Mouse (Mus musculus): Measurements from ENCODE around the gene Lpar2. TPM values are rescaled to one million over a fixed set of nuclear protein-coding genes. Genes with fewer than 3 reads are reported as not detected.

Lpar2 gene
- not detected in 2 replicates for polyA plus RNA-seq (2012; ENCODE audit: insufficient read depth, insufficient read length, missing spikeins)

GRCm38 (mm10) chr8:69822386-69823191 lies at the start of gene Lpar2:
Gene Lpar2, plus strand, starts transcription at chr8:69822429.
- H3K4me3 ChIP-seq (ENCODE audit: insufficient read depth, low read depth, low read length), result peak within 1 kb of the TSS; percentile 46
- peaks cover 2% of the 10 kb centered on the region; the same call in 1 of the 2 replicates for H3K4me1 ChIP-seq (ENCODE audit: control insufficient read depth, insufficient read depth, insufficient read length, low read length)
- H3K27ac ChIP-seq (replicated peaks; ENCODE audit: low read depth, low read length), result no peak within 1 kb of the TSS

- peak within 1 kb of the TSS; percentile 98 for H3K27ac ChIP-seq (replicated peaks; ENCODE audit: low read depth, low read length)
- H3K4me1 ChIP-seq (ENCODE audit: control insufficient read depth, insufficient read depth, insufficient read length, low read length), result no peaks in the 10 kb centered on the region
- peak within 1 kb of the TSS; percentile 96 for H3K4me3 ChIP-seq (ENCODE audit: insufficient read depth, low read depth, low read length)
Measured at GRCm38 (mm10) chr8:69774503-69775148, 47.6 kb upstream of the Lpar2 start, which contains the start of gene Gm20422. Gene Gm20422, minus strand, starts transcription at chr8:69774886.

GRCm38 (mm10) chr8:69775149-69775534 lies 47.1 kb upstream of the Lpar2 start:
- H3K4me3 ChIP-seq (ENCODE audit: insufficient read depth, low read depth, low read length), result no peak overlapping the region
- H3K4me1 ChIP-seq (ENCODE audit: control insufficient read depth, insufficient read depth, insufficient read length, low read length), result no peaks in the 10 kb centered on the region
- no peak overlapping the region for H3K27ac ChIP-seq (replicated peaks; ENCODE audit: low read depth, low read length)

GRCm38 (mm10) chr8:69777111-69777510 lies 45.1 kb upstream of the Lpar2 start:
- Histone ChIP-seq H3K4me1 (ENCODE audit: control insufficient read depth, insufficient read depth, insufficient read length, low read length) (no peaks in the 10 kb centered on the region), H3K4me3 (ENCODE audit: insufficient read depth, low read depth, low read length) (no peak overlapping the region), H3K27ac (replicated peaks; ENCODE audit: low read depth, low read length) (no peak overlapping the region)

- Histone ChIP-seq H3K27ac (replicated peaks; ENCODE audit: low read depth, low read length) (no peak overlapping the region), H3K4me3 (ENCODE audit: insufficient read depth, low read depth, low read length) (no peak overlapping the region), H3K4me1 (ENCODE audit: control insufficient read depth, insufficient read depth, insufficient read length, low read length) (peaks cover 6% of the 10 kb centered on the region; the same call in 1 of the 2 replicates)
Measured at GRCm38 (mm10) chr8:69789105-69789504, 33.1 kb upstream of the Lpar2 start.

- no peak overlapping the region for H3K4me3 ChIP-seq (ENCODE audit: insufficient read depth, low read depth, low read length)
Measured at GRCm38 (mm10) chr8:69789731-69790130, 32.5 kb upstream of the Lpar2 start.

GRCm38 (mm10) chr8:69790364-69790763 lies 31.9 kb upstream of the Lpar2 start:
- Histone ChIP-seq H3K4me1 (ENCODE audit: control insufficient read depth, insufficient read depth, insufficient read length, low read length) (peaks cover 6% of the 10 kb centered on the region; the same call in 1 of the 2 replicates), H3K4me3 (ENCODE audit: insufficient read depth, low read depth, low read length) (peak overlapping the region; percentile 93), H3K27ac (replicated peaks; ENCODE audit: low read depth, low read length) (peak overlapping the region; percentile 58)

More at GRCm38 (mm10) chr8:69789731-69790130, 32.5 kb upstream of the Lpar2 start:
- Histone ChIP-seq H3K27ac (replicated peaks; ENCODE audit: low read depth, low read length) (no peak overlapping the region; the same call in 1 of the 2 replicates), H3K4me1 (ENCODE audit: control insufficient read depth, insufficient read depth, insufficient read length, low read length) (peaks cover 6% of the 10 kb centered on the region; the same call in 1 of the 2 replicates)

- Histone ChIP-seq H3K4me3 (ENCODE audit: insufficient read depth, low read depth, low read length) (peak within 1 kb of the TSS; percentile 93), H3K27ac (replicated peaks; ENCODE audit: low read depth, low read length) (peak within 1 kb of the TSS; percentile 92), H3K4me1 (ENCODE audit: control insufficient read depth, insufficient read depth, insufficient read length, low read length) (peaks cover 6% of the 10 kb centered on the region; the same call in 1 of the 2 replicates)
Measured at GRCm38 (mm10) chr8:69790773-69791367, 31.4 kb upstream of the Lpar2 start, which contains the start of the genes Atp13a1 and Zfp866. Gene Atp13a1, plus strand, starts transcription at chr8:69791163. Gene Zfp866, minus strand, starts transcription at chr8:69791178.

- H3K4me3 ChIP-seq (ENCODE audit: insufficient read depth, low read depth, low read length), result peak overlapping the region; percentile 93
- H3K4me1 ChIP-seq (ENCODE audit: control insufficient read depth, insufficient read depth, insufficient read length, low read length), result peaks cover 6% of the 10 kb centered on the region; the same call in 1 of the 2 replicates
- no peak overlapping the region for H3K27ac ChIP-seq (replicated peaks; ENCODE audit: low read depth, low read length)
Measured at GRCm38 (mm10) chr8:69791415-69792068, 30.7 kb upstream of the Lpar2 start.

GRCm38 (mm10) chr8:69793666-69794065 lies 28.6 kb upstream of the Lpar2 start:
- no peak overlapping the region for H3K4me3 ChIP-seq (ENCODE audit: insufficient read depth, low read depth, low read length)
- H3K4me1 ChIP-seq (ENCODE audit: control insufficient read depth, insufficient read depth, insufficient read length, low read length), result peaks cover 6% of the 10 kb centered on the region; the same call in 1 of the 2 replicates
- H3K27ac ChIP-seq (replicated peaks; ENCODE audit: low read depth, low read length), result no peak overlapping the region

- Histone ChIP-seq H3K4me3 (ENCODE audit: insufficient read depth, low read depth, low read length) (no peak overlapping the region), H3K4me1 (ENCODE audit: control insufficient read depth, insufficient read depth, insufficient read length, low read length) (peaks cover 6% of the 10 kb centered on the region; the same call in 1 of the 2 replicates), H3K27ac (replicated peaks; ENCODE audit: low read depth, low read length) (no peak overlapping the region)
Measured at GRCm38 (mm10) chr8:69794096-69794495, 28.1 kb upstream of the Lpar2 start.

GRCm38 (mm10) chr8:69794901-69795300 lies 27.3 kb upstream of the Lpar2 start:
- H3K4me3 ChIP-seq (ENCODE audit: insufficient read depth, low read depth, low read length), result no peak overlapping the region
- H3K4me1 ChIP-seq (ENCODE audit: control insufficient read depth, insufficient read depth, insufficient read length, low read length), result peaks cover 6% of the 10 kb centered on the region; the same call in 1 of the 2 replicates
- no peak overlapping the region for H3K27ac ChIP-seq (replicated peaks; ENCODE audit: low read depth, low read length)

- no peak overlapping the region for H3K4me3 ChIP-seq (ENCODE audit: insufficient read depth, low read depth, low read length)
- no peak overlapping the region for H3K27ac ChIP-seq (replicated peaks; ENCODE audit: low read depth, low read length)
- peaks cover 3% of the 10 kb centered on the region; the same call in 1 of the 2 replicates for H3K4me1 ChIP-seq (ENCODE audit: control insufficient read depth, insufficient read depth, insufficient read length, low read length)
Measured at GRCm38 (mm10) chr8:69796721-69797345, 25.4 kb upstream of the Lpar2 start.

- H3K4me1 ChIP-seq (ENCODE audit: control insufficient read depth, insufficient read depth, insufficient read length, low read length), result no peaks in the 10 kb centered on the region
- no peak overlapping the region for H3K27ac ChIP-seq (replicated peaks; ENCODE audit: low read depth, low read length)
- H3K4me3 ChIP-seq (ENCODE audit: insufficient read depth, low read depth, low read length), result no peak overlapping the region
Measured at GRCm38 (mm10) chr8:69797661-69798060, 24.6 kb upstream of the Lpar2 start.

All from brown adipose tissue, adult 24 weeks (tissue).